11 mouse cellular contexts compared by ENCODE assay signal in the genomic region with DNA sequence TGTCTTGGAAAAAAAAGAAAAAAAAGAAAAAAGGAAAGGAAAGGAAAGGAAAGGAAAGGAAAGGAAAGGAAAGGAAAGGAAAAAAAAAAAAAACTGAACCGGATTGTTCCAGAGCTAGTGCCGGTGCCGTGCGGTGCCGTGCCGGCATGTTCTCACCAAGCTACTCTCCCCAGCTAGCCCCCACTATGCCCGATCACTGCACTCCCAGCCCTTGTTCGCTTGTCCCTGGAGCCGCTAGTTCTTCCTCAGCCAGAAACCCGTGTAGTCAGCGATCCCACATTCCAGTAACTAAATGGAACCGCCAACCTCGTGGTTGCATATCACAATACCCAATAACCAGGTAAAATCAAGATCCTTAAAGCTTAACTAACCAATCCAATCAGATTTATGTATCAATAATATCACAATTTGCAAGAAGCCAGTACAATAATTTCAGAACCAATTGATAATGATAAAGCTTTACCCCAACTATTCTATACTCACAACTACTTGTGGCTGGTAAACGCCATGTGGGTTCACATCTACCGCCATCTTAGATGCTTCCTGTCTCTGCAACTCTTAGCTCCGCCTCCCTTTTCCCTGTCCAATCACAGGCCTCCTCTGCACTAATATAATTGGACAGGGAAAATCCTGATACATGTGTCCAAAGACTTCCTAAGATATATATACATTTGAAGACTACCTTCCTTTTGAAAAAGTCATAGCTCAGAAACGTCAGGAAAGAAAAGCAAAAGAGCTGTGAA.
"Had no signal": no experiment of that assay in that cellular context is flagged by ENCODE, and none has a peak within 500 bp of the region (broad histone marks: within the 10 kb centered on the region; RNA-seq: fewer than 3 reads in every experiment).

No protein-coding gene starts in this region.

- DNase-seq: kidney, adult 2 months; kidney, postnatal 25 days; layer of hippocampus, adult 9-11 months; layer of hippocampus, postnatal 36 days; liver, embryonic 13.5 days; lung, adult 2 months; lung, postnatal 14 days; lung, postnatal 4 days; thymus, adult 18-20 months; thymus, postnatal 36 days had no signal

- ATAC-seq: midbrain, embryonic 16.5 days had no signal
